Mouse (Mus musculus) liver, adult 2 months (tissue): ENCODE data around the gene Ccdc154. TPM values are rescaled to one million over a fixed set of nuclear protein-coding genes. Genes with fewer than 3 reads are reported as not detected.

ENCODE experiments used
- DNase-seq: peaks from one replicate; pipeline ENCODE4 v3.0.0-alpha.2; 2011; ENCODE audit warnings: low read depth, low spot score; ENCODE audit errors: extremely low read depth
- H3K27ac ChIP-seq: fragments of 200-500 bp; replicated peaks from 2 replicates; pipeline ENCODE4 v1.5.1; 2012; ENCODE audit warnings: low read depth, mild to moderate bottlenecking, control low read depth, inconsistent platforms, low read length; ENCODE audit not compliant: insufficient read depth
- H3K27me3 ChIP-seq: fragments of 200-500 bp; 2 replicates; pipeline ENCODE4 v1.6.1; 2012; ENCODE audit warnings: mild to moderate bottlenecking, moderate library complexity, low read length, inconsistent platforms; ENCODE audit not compliant: control insufficient read depth, insufficient read depth
- H3K36me3 ChIP-seq: fragments of 200-500 bp; 2 replicates; pipeline ENCODE4 v1.6.1; 2012; ENCODE audit warnings: low read length, inconsistent platforms; ENCODE audit not compliant: control insufficient read depth, insufficient read depth
- H3K4me1 ChIP-seq: fragments of 200-500 bp; 2 replicates; pipeline ENCODE4 v1.6.1; 2011; ENCODE audit warnings: low read length; ENCODE audit not compliant: control insufficient read depth, insufficient read depth
- H3K4me3 ChIP-seq: fragments of 200-500 bp; 2 replicates; pipeline ENCODE4 v1.5.1; 2011; ENCODE audit warnings: low read depth, mild to moderate bottlenecking, control low read depth, low read length, moderate library complexity; ENCODE audit not compliant: insufficient read depth
- H3K79me2 ChIP-seq: fragments of 200-500 bp; 2 replicates; pipeline ENCODE4 v1.6.1; 2012; ENCODE audit warnings: inconsistent platforms, mild to moderate bottlenecking, low read length, moderate library complexity; ENCODE audit not compliant: control insufficient read depth, insufficient read depth
- H3K9ac ChIP-seq: fragments of 200-500 bp; 2 replicates; pipeline ENCODE4 v1.6.1; 2012; ENCODE audit warnings: low read depth, mild to moderate bottlenecking, control low read depth, inconsistent platforms, low read length
- CTCF ChIP-seq: fragments of 200-500 bp; IDR thresholded peaks from 2 replicates; pipeline ENCODE4 v1.5.1; 2011; ENCODE audit warnings: low read depth, low read length, control low read depth
- POLR2A ChIP-seq: fragments of 200-500 bp; IDR thresholded peaks from 2 replicates; pipeline ENCODE4 v1.6.1; 2011; ENCODE audit warnings: low read length, control low read depth; ENCODE audit not compliant: insufficient read depth; ENCODE audit errors: extremely low read depth
- WGBS: fragments of 180-500 bp; shearing (Covaris S2); methylation state at CpG from one replicate; pipeline ENCODE4 v1.1.7; 2018; 5-methylcytosine and 5-hydroxymethylcytosine counted together
- polyA plus RNA-seq: library from polyadenylated mRNA; depleted of rRNA; stranded (reverse); fragments of >200 nt; gene quantifications from 2 replicates; pipeline ENCODE4 v1.2.3, GENCODE M21; 2012
- total RNA-seq: library from RNA; depleted of rRNA; stranded (reverse); fragments of >200 nt; gene quantifications from 2 replicates; pipeline ENCODE4 v1.2.3, GENCODE M21; 2014

Ccdc154 gene
- total and polyA plus RNA-seq, 2 experiments: 0.07 TPM; not detected in 1

GRCm38 (mm10) chr17:25187784-25188149 is 25.5 kb downstream of the Ccdc154 start:
- Histone ChIP-seq H3K9ac (peak overlapping the region; percentile 96), H3K4me1 (peaks cover 15% of the 10 kb centered on the region), H3K27ac (no peak overlapping the region; the same call in 1 of the 2 replicates), H3K36me3 (peaks cover 2% of the 10 kb centered on the region; the same call in 1 of the 2 replicates), H3K79me2 (peaks cover 38% of the 10 kb centered on the region), H3K27me3 (no peaks in the 10 kb centered on the region), H3K4me3 (peak overlapping the region; percentile 81)
- TF ChIP-seq POLR2A: no peak
- DNase-seq: peak; percentile 8
- WGBS: 16% methylated on average over 11 of the region's 11 CpGs

- Histone ChIP-seq H3K79me2 (peaks cover 43% of the 10 kb centered on the region), H3K27ac (peak within 1 kb of the TSS; percentile 63), H3K4me3 (peak within 1 kb of the TSS; percentile 81), H3K4me1 (peaks cover 13% of the 10 kb centered on the region), H3K36me3 (peaks cover 2% of the 10 kb centered on the region; the same call in 1 of the 2 replicates), H3K9ac (peak within 1 kb of the TSS; percentile 96), H3K27me3 (no peaks in the 10 kb centered on the region)
- WGBS: under 1% methylated on average over 78 of the region's 104 CpGs
- TF ChIP-seq CTCF: no peak
- TF ChIP-seq POLR2A: no peak
- peak; percentile 24 for DNase-seq
Measured at GRCm38 (mm10) chr17:25188150-25189031, 26.1 kb downstream of the Ccdc154 start, which contains the start of gene Unkl. Gene Unkl (plus strand): TSS chr17:25188397.

- peaks cover 2% of the 10 kb centered on the region; the same call in 1 of the 2 replicates for H3K36me3 ChIP-seq
- peaks cover 43% of the 10 kb centered on the region for H3K79me2 ChIP-seq
- H3K4me3 ChIP-seq: peak overlapping the region; percentile 81
- DNase-seq: peak; percentile 29
- TF ChIP-seq CTCF: no peak
- no peak for TF ChIP-seq POLR2A
- no peaks in the 10 kb centered on the region for H3K27me3 ChIP-seq
- peak overlapping the region; percentile 96 for H3K9ac ChIP-seq
- 4% methylated on average over 16 of the region's 16 CpGs for WGBS
- peak overlapping the region; percentile 63 for H3K27ac ChIP-seq
- peaks cover 11% of the 10 kb centered on the region for H3K4me1 ChIP-seq
Measured at GRCm38 (mm10) chr17:25189091-25189490, 26.8 kb downstream of the Ccdc154 start.

- TF ChIP-seq CTCF (no peak), POLR2A (no peak)
- peaks cover 20% of the 10 kb centered on the region; the same call in 1 of the 2 replicates for H3K36me3 ChIP-seq
- H3K27me3 ChIP-seq: no peaks in the 10 kb centered on the region
- no peak overlapping the region for H3K9ac ChIP-seq
- H3K4me3 ChIP-seq: no peak overlapping the region
- no peaks in the 10 kb centered on the region for H3K4me1 ChIP-seq
- no peak overlapping the region for H3K27ac ChIP-seq
- no peak for DNase-seq
- WGBS: 93% methylated on average over 4 of the region's 4 CpGs
- peaks cover 5% of the 10 kb centered on the region; the same call in 1 of the 2 replicates for H3K79me2 ChIP-seq
Measured at GRCm38 (mm10) chr17:25202401-25202800, 40.1 kb downstream of the Ccdc154 start.

GRCm38 (mm10) chr17:25210006-25210405 is 47.7 kb downstream of the Ccdc154 start:
- H3K27ac ChIP-seq: no peak overlapping the region
- H3K9ac ChIP-seq: no peak overlapping the region
- no peak for DNase-seq
- peaks cover 25% of the 10 kb centered on the region for H3K36me3 ChIP-seq
- H3K27me3 ChIP-seq: no peaks in the 10 kb centered on the region
- TF ChIP-seq CTCF (no peak), POLR2A (no peak)
- WGBS: 96% methylated on average over 4 of the region's 4 CpGs
- H3K79me2 ChIP-seq: no peaks in the 10 kb centered on the region
- no peak overlapping the region for H3K4me3 ChIP-seq
- no peaks in the 10 kb centered on the region for H3K4me1 ChIP-seq
